Mouse (Mus musculus): ENCODE data around the gene Nanos3.

The Nanos3 gene

GRCm38 (mm10) chr8:84132225-84132624 is 52.8 kb downstream of the Nanos3 start:
- H3K36me3 ChIP-seq (ENCODE audit: insufficient read depth, low read length), result peaks cover 54% of the 10 kb centered on the region
- H3K4me1 ChIP-seq (replicated peaks; ENCODE audit: low read depth, low read length), result peaks cover 58% of the 10 kb centered on the region
- H3K27me3 ChIP-seq (ENCODE audit: insufficient read depth, low read length), result peaks cover 21% of the 10 kb centered on the region
- H3K4me3 ChIP-seq (replicated peaks; ENCODE audit: low read length), result no peak overlapping the region; the same call in 1 of the 2 replicates
- TF ChIP-seq CTCF (conservative IDR thresholded peaks at IDR 0.05; ENCODE audit: low read length) (no peak), NANOG (IDR thresholded peaks at IDR 0.05; ENCODE audit: borderline replicate concordance, low read length) (no peak), POU5F1 (IDR thresholded peaks at IDR 0.05; ENCODE audit: borderline replicate concordance, low read length) (no peak)
- H3K9me3 ChIP-seq (ENCODE audit: low read length), result no peaks in the 10 kb centered on the region

- H3K36me3 ChIP-seq (ENCODE audit: insufficient read depth, low read length), result peaks cover 40% of the 10 kb centered on the region
- H3K9me3 ChIP-seq (ENCODE audit: low read length), result no peaks in the 10 kb centered on the region
- peaks cover 73% of the 10 kb centered on the region for H3K4me1 ChIP-seq (replicated peaks; ENCODE audit: low read depth, low read length)
- peaks cover 21% of the 10 kb centered on the region for H3K27me3 ChIP-seq (ENCODE audit: insufficient read depth, low read length)
- peak overlapping the region; percentile 77 for H3K4me3 ChIP-seq (replicated peaks; ENCODE audit: low read length)
- TF ChIP-seq CTCF (conservative IDR thresholded peaks at IDR 0.05; ENCODE audit: low read length), result no peak
These were observed 54.2 kb downstream of the Nanos3 start for GRCm38 (mm10) chr8:84130806-84131205.

DNA sequence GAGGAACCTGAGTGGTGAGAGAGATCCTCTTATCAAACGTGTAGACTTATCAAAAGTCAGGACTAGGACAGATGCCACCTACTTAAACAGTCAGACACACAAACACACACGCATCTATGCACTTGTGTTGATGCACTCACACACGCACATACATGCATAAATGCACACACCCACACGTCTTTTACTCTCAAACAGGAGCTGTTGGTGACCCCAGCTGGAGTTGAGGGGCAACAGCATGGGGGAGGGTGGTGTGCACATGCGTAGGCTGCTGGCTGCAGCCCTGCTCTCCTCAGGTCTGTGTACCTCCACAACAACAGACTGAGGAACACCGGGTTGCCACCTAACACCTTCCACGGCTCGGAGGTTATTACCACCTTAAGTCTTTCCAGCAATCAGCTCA is 56.7 kb downstream of the Nanos3 start:
- Histone ChIP-seq H3K4me1 (replicated peaks; ENCODE audit: low read depth, low read length) (peaks cover 65% of the 10 kb centered on the region), H3K9me3 (ENCODE audit: low read length) (no peaks in the 10 kb centered on the region), H3K27me3 (ENCODE audit: insufficient read depth, low read length) (peaks cover 29% of the 10 kb centered on the region), H3K36me3 (ENCODE audit: insufficient read depth, low read length) (peaks cover 14% of the 10 kb centered on the region), H3K4me3 (replicated peaks; ENCODE audit: low read length) (0 out of 2 replicates have a peak overlapping the region, but pooled peaks have one; percentile 64)
- no peak for TF ChIP-seq NANOG (IDR thresholded peaks at IDR 0.05; ENCODE audit: borderline replicate concordance, low read length)
- no peak for TF ChIP-seq POU5F1 (IDR thresholded peaks at IDR 0.05; ENCODE audit: borderline replicate concordance, low read length)
- no peak for TF ChIP-seq CTCF (conservative IDR thresholded peaks at IDR 0.05; ENCODE audit: low read length)

GRCm38 (mm10) chr8:84127202-84127901 is 57.7 kb downstream of the Nanos3 start:
- TF ChIP-seq CTCF (conservative IDR thresholded peaks at IDR 0.05; ENCODE audit: low read length) (no peak), POU5F1 (IDR thresholded peaks at IDR 0.05; ENCODE audit: borderline replicate concordance, low read length) (no peak), NANOG (IDR thresholded peaks at IDR 0.05; ENCODE audit: borderline replicate concordance, low read length) (no peak)
- Histone ChIP-seq H3K9me3 (ENCODE audit: low read length) (no peaks in the 10 kb centered on the region), H3K4me1 (replicated peaks; ENCODE audit: low read depth, low read length) (peaks cover 58% of the 10 kb centered on the region), H3K4me3 (replicated peaks; ENCODE audit: low read length) (peak overlapping the region; percentile 64), H3K27me3 (ENCODE audit: insufficient read depth, low read length) (peaks cover 34% of the 10 kb centered on the region), H3K36me3 (ENCODE audit: insufficient read depth, low read length) (peaks cover 6% of the 10 kb centered on the region)

DNA sequence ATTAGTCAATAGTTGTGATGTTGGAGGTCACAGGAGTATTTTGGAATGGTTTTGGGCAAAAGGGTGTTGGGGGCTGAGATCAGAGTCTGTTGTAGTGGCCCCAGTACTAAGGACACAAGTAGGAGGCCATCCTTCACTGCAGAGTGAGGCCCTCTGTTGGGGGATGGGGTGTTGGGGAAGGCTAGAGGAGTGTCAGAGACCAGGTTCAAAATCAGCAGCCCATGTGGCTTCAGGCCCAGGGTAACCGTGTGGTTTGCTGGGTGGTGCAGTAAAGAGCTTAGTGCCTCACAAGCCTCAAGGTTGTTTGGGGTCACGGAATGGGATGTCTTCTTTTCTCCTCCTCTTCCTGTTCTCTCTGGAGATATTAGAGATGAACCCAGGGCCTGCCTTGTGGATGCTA is 58.3 kb downstream of the Nanos3 start:
- H3K27me3 ChIP-seq (ENCODE audit: insufficient read depth, low read length), result peaks cover 34% of the 10 kb centered on the region

DNA sequence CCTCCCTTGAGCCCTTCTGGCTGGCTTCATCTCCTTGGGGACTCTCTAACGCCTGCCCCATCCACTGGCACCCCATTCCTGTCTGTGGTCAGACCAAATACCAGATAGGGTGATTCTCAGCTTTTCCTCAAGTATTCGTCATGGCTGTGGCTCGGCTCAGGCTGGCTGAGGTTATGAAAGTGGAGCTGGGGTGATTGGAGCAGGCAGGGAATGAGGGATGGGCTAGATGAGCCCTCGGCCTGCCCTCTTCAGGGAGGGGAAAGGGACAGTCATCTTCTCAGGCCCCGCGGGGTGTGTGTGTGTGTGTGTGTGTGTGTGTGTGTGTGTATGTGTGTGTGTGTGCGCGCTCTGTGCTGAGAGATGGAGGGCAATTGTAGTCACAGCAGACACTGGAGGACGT is 59.4 kb downstream of the Nanos3 start, which contains the start of gene Podnl1:
Gene Podnl1 (plus strand): TSS at position 334 of the 400 bp plus-strand sequence.
- TF ChIP-seq CTCF (conservative IDR thresholded peaks at IDR 0.05; ENCODE audit: low read length) (no peak), NANOG (IDR thresholded peaks at IDR 0.05; ENCODE audit: borderline replicate concordance, low read length) (no peak), POU5F1 (IDR thresholded peaks at IDR 0.05; ENCODE audit: borderline replicate concordance, low read length) (no peak)
- Histone ChIP-seq H3K4me1 (replicated peaks; ENCODE audit: low read depth, low read length) (peaks cover 41% of the 10 kb centered on the region), H3K36me3 (ENCODE audit: insufficient read depth, low read length) (no peaks in the 10 kb centered on the region), H3K9me3 (ENCODE audit: low read length) (no peaks in the 10 kb centered on the region), H3K4me3 (replicated peaks; ENCODE audit: low read length) (no peak within 1 kb of the TSS), H3K27me3 (ENCODE audit: insufficient read depth, low read length) (peaks cover 34% of the 10 kb centered on the region)

More for the DNA sequence above, 58.3 kb downstream of the Nanos3 start:
- H3K4me3 ChIP-seq (replicated peaks; ENCODE audit: low read length), result no peak overlapping the region
- H3K36me3 ChIP-seq (ENCODE audit: insufficient read depth, low read length), result no peaks in the 10 kb centered on the region; the same call in 1 of the 2 replicates
- H3K9me3 ChIP-seq (ENCODE audit: low read length), result no peaks in the 10 kb centered on the region
- H3K4me1 ChIP-seq (replicated peaks; ENCODE audit: low read depth, low read length), result peaks cover 52% of the 10 kb centered on the region
- TF ChIP-seq NANOG (IDR thresholded peaks at IDR 0.05; ENCODE audit: borderline replicate concordance, low read length), result no peak
- TF ChIP-seq POU5F1 (IDR thresholded peaks at IDR 0.05; ENCODE audit: borderline replicate concordance, low read length), result no peak
- no peak for TF ChIP-seq CTCF (conservative IDR thresholded peaks at IDR 0.05; ENCODE audit: low read length)

Data from E14TG2a.4 (cell line).